Mouse (Mus musculus) liver, postnatal 0 days (tissue): ENCODE measurements at regions not wholly inside any gene's neighbourhood (a gene's known extent, or its start where the extent isn't known, plus 50 kb on each side); places are given as distances from the start of the nearest gene placed in this dataset.

ENCODE experiments used
- ATAC-seq: fragments of 200-750 bp; cut with Nextera tagmentation; 2 replicates; pipeline ENCODE4 v1.8.0; 2017; ENCODE audit warnings: mild to moderate bottlenecking, moderate library complexity
- DNase-seq: peaks from one replicate; pipeline ENCODE4 v3.0.0-alpha.2; 2016
- H3K27ac ChIP-seq: fragments of 300-500 bp; sonication (generic); 2 replicates; pipeline ENCODE4 v1.5.1; 2014; ENCODE audit warnings: antibody characterized with exemption, moderate library complexity, mild to moderate bottlenecking, low read depth
- H3K27me3 ChIP-seq: fragments of 300-500 bp; sonication (generic); 2 replicates; pipeline ENCODE4 v1.6.1; 2014; ENCODE audit warnings: low read length, control low read depth, mixed read lengths; ENCODE audit not compliant: insufficient read depth
- H3K36me3 ChIP-seq: fragments of 300-500 bp; sonication (generic); replicated peaks from 2 replicates; pipeline ENCODE4 v1.6.1; 2014; ENCODE audit warnings: mild to moderate bottlenecking, control low read depth, low read length, moderate library complexity, mixed read lengths; ENCODE audit not compliant: insufficient read depth
- H3K4me1 ChIP-seq: fragments of 300-500 bp; sonication (generic); 2 replicates; pipeline ENCODE4 v1.6.1; 2014; ENCODE audit warnings: antibody characterized with exemption, mild to moderate bottlenecking, control low read depth; ENCODE audit not compliant: insufficient read depth
- H3K4me2 ChIP-seq: fragments of 300-500 bp; sonication (generic); 2 replicates; pipeline ENCODE4 v1.6.1; 2014; ENCODE audit warnings: low read depth, mild to moderate bottlenecking, low read length, moderate library complexity, mixed read lengths
- H3K4me3 ChIP-seq: fragments of 300-500 bp; sonication (generic); 2 replicates; pipeline ENCODE4 v1.5.1; 2014; ENCODE audit warnings: low read depth, low read length
- H3K9ac ChIP-seq: fragments of 300-500 bp; sonication (generic); replicated peaks from 2 replicates; pipeline ENCODE4 v1.6.1; 2014; ENCODE audit warnings: mild to moderate bottlenecking, moderate library complexity
- H3K9me3 ChIP-seq: fragments of 300-500 bp; sonication (generic); 2 replicates; pipeline ENCODE4 v1.6.1; 2016; ENCODE audit warnings: mild to moderate bottlenecking, control low read depth, low read length, mixed read lengths
- CTCF ChIP-seq: sonication (generic); IDR thresholded peaks from 2 replicates; pipeline ENCODE4 v1.5.1; 2016; ENCODE audit warnings: antibody characterized with exemption, low read depth
- EP300 ChIP-seq: IDR thresholded peaks from 2 replicates; pipeline ENCODE4 v1.6.1; 2016; ENCODE audit warnings: antibody characterized with exemption, low read depth, mild to moderate bottlenecking
- WGBS: fragments of 180-500 bp; shearing (Covaris S2); extraction: QIAGEN DNeasy Blood & Tissue Kit; methylation state at CpG from one replicate; pipeline ENCODE4 v1.1.7; 2014; ENCODE audit not compliant: insufficient replicate concordance; 5-methylcytosine and 5-hydroxymethylcytosine counted together

DNA sequence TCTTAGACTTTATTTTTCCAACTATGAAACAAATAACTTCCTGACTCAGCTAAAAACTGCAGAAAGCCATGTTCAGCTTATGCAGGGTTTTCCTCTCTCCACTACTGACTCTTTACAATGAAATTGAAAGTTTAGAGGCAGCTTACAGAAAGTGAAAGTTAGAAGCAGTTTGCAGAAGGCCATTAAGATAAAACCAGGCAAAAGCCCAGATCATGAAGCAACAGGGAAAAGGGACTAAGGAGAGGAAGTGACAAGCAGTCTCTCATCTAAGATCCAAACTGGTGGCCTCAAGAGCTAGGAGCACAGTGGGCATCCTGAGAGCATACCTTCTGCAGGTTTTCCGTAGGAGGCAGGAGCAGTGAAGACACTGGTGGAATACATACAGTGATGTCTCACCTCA lies 1721.2 kb downstream of the Car8 start:
- WGBS = 75% methylated on average over 1 of the region's 1 CpGs
- Histone ChIP-seq H3K36me3 (no peaks in the 10 kb centered on the region), H3K27me3 (no peaks in the 10 kb centered on the region), H3K4me1 (no peaks in the 10 kb centered on the region), H3K27ac (no peak overlapping the region), H3K4me3 (no peak overlapping the region), H3K9ac (no peak overlapping the region), H3K9me3 (no peaks in the 10 kb centered on the region), H3K4me2 (no peak overlapping the region)
- DNase-seq (no peak), ATAC-seq (no peak)
- TF ChIP-seq EP300 (no peak), CTCF (no peak)

DNA sequence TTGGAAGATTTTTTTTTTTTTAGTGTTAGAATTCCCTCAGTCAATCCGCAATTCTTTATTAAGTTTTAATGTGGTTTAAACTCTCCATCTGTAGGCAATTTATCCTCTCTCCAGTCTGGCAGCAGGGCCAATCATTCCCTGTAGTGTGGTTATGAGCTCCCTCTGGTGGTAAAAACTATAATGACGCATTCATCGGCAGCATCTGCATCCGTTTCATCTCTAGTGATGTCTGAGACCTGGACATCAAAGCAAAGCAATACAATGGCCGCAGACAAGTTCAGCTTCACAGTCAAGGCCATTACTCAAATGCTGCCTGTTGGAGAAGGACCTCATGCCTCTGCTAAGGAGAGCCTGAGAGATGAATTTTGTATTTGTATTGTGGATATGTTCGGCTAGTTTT lies 1721.7 kb upstream of the Impad1 start:
- WGBS = 20% methylated on average over 6 of the region's 6 CpGs

DNA sequence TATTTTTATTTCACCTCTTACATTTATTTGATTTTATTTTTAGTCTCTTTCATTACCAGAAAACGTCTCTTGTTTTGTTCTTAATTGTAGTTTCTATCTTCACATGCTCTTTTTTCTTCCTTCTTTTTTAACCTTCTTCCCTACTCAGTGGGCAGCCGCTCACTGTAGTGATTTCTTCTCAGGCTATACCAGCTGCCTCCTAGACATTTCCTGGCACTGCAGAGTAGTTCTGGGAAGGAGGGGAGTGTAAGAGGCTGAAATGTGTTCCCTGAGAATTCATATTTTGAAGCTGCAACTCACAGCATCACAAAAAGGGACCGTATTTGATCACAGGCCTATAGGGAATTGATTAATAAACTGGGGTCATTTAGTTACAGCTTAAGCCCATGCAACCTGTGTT lies 1720.5 kb upstream of the Impad1 start:
- H3K4me2 ChIP-seq = no peak overlapping the region
- H3K9ac ChIP-seq = no peak overlapping the region
- no peaks in the 10 kb centered on the region for H3K9me3 ChIP-seq
- no peaks in the 10 kb centered on the region for H3K27me3 ChIP-seq
- no peak overlapping the region for H3K27ac ChIP-seq
- H3K4me1 ChIP-seq = no peaks in the 10 kb centered on the region
- H3K36me3 ChIP-seq = no peaks in the 10 kb centered on the region
- DNase-seq (no peak), ATAC-seq (no peak)
- TF ChIP-seq EP300 (no peak), CTCF (no peak)
- 66% methylated on average over 3 of the region's 3 CpGs for WGBS
- no peak overlapping the region for H3K4me3 ChIP-seq

More for the DNA sequence above, 1721.7 kb upstream of the Impad1 start:
- ATAC-seq = peak; percentile 53; the same call in 1 of the 2 replicates
- no peaks in the 10 kb centered on the region for H3K4me1 ChIP-seq
- no peak overlapping the region for H3K27ac ChIP-seq
- no peak overlapping the region for H3K4me2 ChIP-seq
- TF ChIP-seq EP300 (no peak), CTCF (peak; percentile 90)
- DNase-seq = peak; percentile 59
- H3K9ac ChIP-seq = no peak overlapping the region
- no peaks in the 10 kb centered on the region for H3K9me3 ChIP-seq
- no peak overlapping the region for H3K4me3 ChIP-seq
- H3K27me3 ChIP-seq = no peaks in the 10 kb centered on the region
- H3K36me3 ChIP-seq = no peaks in the 10 kb centered on the region

DNA sequence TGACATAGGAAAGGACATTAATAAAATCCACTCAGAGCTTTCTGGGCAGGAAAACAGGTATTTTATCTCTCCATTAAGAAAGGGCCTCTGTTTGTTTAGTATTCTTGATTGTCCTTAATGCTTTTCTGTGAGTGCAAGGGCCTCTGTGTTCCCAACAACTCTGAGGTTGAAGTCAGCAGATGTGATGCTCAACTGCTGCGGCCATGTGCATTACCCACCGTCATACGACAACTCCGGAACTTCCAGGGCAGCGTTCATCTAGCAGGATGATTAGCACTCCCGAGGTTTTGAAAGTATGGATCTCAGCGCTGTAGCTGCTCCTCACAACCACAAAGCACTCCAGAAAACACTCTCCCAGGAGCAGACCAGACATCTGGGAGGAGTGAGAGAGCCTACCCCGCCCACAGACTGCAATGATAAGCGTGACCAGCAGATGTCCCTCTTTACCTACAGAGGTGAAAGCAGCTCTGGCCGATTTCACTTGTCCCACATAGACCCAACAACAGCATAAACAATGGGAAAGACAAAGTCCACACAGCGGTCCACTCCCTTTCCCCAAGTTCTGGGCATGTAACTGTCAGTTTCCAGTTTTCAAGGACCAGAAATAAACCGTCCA lies 1719.7 kb upstream of the Impad1 start:
- no peak overlapping the region for H3K9ac ChIP-seq
- H3K4me2 ChIP-seq = no peak overlapping the region
- ATAC-seq = peak; percentile 66
- H3K27me3 ChIP-seq = no peaks in the 10 kb centered on the region
- 24% methylated on average over 12 of the region's 12 CpGs for WGBS
- TF ChIP-seq EP300 (no peak), CTCF (peak; percentile 84)
- no peak overlapping the region for H3K27ac ChIP-seq
- H3K4me3 ChIP-seq = no peak overlapping the region
- H3K36me3 ChIP-seq = no peaks in the 10 kb centered on the region
- H3K9me3 ChIP-seq = no peaks in the 10 kb centered on the region
- DNase-seq = peak; percentile 82
- no peaks in the 10 kb centered on the region for H3K4me1 ChIP-seq

DNA sequence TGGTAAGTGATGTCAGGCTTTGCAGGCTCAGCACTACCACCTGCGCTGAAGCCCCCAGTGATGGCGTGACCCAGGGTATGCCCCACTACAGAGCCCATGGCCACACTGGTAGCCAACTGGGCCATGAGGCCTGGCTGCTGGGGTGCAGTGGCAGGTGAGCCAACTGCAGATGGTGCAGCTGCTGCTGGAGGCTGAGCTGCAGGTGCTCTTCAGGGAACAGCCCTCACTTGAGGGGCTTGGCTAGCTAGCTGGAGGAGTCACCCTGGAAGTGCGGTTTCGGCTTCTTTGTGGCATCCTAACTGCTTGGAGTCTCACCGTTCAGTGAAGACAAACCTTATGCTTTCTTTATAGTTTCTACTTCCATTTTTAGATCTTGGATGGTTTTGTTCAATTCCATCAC lies 1714.9 kb upstream of the Impad1 start:
- no peaks in the 10 kb centered on the region for H3K4me1 ChIP-seq
- ATAC-seq (no peak), DNase-seq (no peak)
- H3K9ac ChIP-seq = no peak overlapping the region
- no peak overlapping the region for H3K4me3 ChIP-seq
- no peaks in the 10 kb centered on the region for H3K27me3 ChIP-seq
- no peak for TF ChIP-seq CTCF
- TF ChIP-seq EP300 = no peak
- no peak overlapping the region for H3K4me2 ChIP-seq
- WGBS = 84% methylated on average over 5 of the region's 5 CpGs
- H3K27ac ChIP-seq = no peak overlapping the region
- H3K9me3 ChIP-seq = no peaks in the 10 kb centered on the region
- no peaks in the 10 kb centered on the region for H3K36me3 ChIP-seq
